Mouse (Mus musculus): ENCODE measurements around the gene Relb. TPM values are rescaled to one million over a fixed set of nuclear protein-coding genes. Genes with fewer than 3 reads are reported as not detected.
"Not testable (repeated sequence)": the region's sequence is repeated elsewhere in the genome, so short reads cannot be mapped to it uniquely, and the experiment has no call there.

The Relb gene
- total RNA-seq, 2 experiments from 2014 or later = 8.3 to 9.3 TPM

- ATAC-seq (ENCODE audit: poor library complexity, severe bottlenecking) = no peak
Observed at GRCm38 (mm10) chr7:19632720-19633119, 3.5 kb upstream of the Relb start.

DNA sequence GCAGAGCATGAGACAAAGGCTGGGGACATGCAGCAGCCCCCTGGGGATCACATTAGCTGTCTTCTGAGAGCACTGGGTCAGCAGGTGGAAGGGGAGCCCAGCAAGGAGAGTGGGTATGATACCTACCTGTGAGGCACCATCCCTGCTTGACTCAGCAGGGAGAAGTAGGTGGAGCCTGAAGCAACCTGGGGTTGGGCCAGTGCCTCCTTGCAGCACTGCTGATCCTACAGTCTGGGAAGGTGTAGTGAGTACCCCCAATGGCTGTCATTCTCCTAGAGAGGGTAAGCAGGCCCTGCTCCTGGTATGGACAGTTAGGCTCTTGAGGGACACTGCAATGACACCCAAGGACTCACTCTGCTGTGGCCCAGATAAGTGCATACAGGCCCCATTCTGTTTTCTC, 3.0 kb upstream of the Relb start:
- ATAC-seq (ENCODE audit: poor library complexity, severe bottlenecking) = no peak

GRCm38 (mm10) chr7:19628536-19629360, 490 bp downstream of the Relb start:
- peak; percentile 86 for ATAC-seq (ENCODE audit: poor library complexity, severe bottlenecking)

GRCm38 (mm10) chr7:19628192-19628535, 1.1 kb downstream of the Relb start:
- ATAC-seq (ENCODE audit: poor library complexity, severe bottlenecking) = no peak

DNA sequence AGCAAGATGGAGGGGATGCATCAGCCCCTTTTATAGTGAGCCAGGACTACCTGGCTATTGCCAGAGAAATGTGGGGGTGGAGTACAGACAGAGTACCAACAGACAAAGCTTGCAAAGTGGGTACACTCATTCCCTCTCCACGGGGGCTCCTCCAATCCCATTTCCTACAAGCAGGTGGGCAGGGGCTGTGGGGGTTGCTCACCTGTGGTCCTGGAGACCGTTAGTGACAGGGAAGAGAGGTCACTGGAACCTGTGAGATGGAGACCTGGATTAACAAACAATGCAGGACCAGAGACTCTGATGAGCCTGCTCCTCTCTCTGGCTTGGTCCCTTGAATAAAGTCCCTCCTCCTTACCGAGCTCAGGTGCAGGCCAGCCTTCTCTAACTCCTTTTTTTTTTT, 1.5 kb downstream of the Relb start:
- no peak for ATAC-seq (ENCODE audit: poor library complexity, severe bottlenecking)

DNA sequence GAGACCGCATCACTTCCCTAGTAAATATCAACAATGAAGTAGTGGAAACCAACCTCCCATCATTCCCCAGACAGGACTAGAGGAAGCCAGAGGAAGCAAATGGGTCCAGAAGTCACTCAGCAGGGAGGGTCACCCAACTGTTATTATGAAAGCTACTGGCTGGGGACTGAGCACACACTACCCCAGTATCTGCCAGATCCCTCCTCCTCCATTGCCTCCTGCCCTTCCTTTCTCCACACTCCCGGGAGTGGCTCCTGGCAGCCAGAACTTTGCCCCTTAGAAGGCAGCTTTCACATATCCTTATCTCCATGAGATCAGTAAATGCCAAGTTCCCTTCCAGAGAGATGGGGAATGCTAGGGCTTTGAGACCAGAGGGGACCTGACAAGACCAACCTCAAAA, 5.8 kb downstream of the Relb start:
- no peak for ATAC-seq (ENCODE audit: poor library complexity, severe bottlenecking)

- no peak for ATAC-seq (ENCODE audit: poor library complexity, severe bottlenecking)
Observed at GRCm38 (mm10) chr7:19622241-19622640, 7.0 kb downstream of the Relb start.

DNA sequence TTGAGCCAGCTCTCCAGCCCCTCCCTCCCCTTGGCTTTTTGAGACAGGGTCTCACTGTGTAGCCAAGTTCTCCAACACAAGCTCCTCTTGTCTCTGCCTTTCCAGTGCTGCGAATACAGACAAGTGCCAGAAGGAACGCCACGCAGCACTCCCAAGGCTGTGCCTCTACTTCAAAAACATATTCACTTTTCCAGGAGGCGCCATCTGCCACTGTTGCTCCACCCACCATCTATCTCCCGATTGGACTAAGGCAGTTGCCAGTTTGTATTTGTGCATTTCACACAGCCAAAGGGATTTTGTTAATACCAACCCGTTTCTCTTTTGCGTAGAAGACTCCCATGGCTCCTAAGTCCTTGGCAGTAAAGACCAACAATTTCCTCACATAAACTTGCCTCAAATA, 8.4 kb downstream of the Relb start:
- no peak for ATAC-seq (ENCODE audit: poor library complexity, severe bottlenecking)

- ATAC-seq (ENCODE audit: poor library complexity, severe bottlenecking) = peak; percentile 92
Observed at GRCm38 (mm10) chr7:19619004-19619801, 10.0 kb downstream of the Relb start.

GRCm38 (mm10) chr7:19615036-19615577, 14.1 kb downstream of the Relb start:
- no peak for ATAC-seq (ENCODE audit: poor library complexity, severe bottlenecking)

DNA sequence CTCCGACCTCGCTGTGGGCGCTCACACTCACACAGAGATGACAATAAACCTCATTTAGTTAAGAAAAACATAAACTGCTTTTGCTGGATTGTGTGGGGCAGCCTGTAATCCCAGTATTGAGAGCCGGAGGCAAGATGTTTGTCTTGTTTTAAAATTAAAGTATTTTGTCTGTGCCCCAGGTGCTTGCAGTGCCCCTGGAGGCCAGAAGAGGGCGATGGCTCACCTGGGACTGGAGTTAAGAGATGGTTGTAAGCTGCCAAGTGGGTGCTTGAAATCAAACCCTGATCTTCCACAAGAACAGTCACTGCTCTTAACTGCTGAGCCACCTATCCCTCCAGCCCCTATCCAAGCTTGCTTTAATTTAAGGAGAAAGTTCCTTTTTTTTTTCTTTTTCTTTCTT, 18.3 kb downstream of the Relb start:
- ATAC-seq (ENCODE audit: poor library complexity, severe bottlenecking) = no peak

DNA sequence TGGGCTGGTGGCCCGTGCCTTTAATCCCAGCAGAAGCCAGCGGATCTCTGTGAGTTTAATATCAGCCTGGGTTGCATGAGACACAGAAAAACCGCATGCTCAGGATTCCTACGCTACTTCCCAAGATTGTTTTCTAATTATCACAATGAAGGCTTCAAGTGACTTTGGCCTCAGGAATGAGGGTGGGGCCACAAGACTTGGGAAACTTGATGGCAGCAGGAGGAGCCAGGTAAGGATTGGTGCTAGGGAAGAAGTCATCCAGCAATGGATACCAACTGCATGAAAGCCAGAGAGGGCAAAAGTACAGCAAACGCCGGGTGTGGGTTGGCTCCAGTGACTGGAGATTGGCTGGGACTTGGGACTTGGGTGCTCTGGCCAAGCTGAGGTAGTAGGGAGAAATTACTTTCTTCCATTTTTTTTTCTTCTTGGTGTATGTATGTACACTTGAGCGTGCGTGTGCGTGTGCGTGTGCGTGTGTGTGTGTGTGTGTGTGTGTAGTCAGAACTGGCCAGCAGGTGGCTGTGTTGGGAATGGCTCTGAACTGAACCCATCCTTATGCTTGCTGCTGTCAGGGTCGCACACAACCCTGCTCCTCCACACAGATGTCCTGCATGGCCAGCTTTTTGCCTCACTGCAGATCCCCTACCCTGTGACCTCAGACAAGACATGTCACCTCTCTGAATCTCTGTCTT, 19.5 kb downstream of the Relb start:
- no peak for ATAC-seq (ENCODE audit: poor library complexity, severe bottlenecking)

- no peak for ATAC-seq (ENCODE audit: poor library complexity, severe bottlenecking)
Observed at GRCm38 (mm10) chr7:19607291-19607690, 21.9 kb downstream of the Relb start.

DNA sequence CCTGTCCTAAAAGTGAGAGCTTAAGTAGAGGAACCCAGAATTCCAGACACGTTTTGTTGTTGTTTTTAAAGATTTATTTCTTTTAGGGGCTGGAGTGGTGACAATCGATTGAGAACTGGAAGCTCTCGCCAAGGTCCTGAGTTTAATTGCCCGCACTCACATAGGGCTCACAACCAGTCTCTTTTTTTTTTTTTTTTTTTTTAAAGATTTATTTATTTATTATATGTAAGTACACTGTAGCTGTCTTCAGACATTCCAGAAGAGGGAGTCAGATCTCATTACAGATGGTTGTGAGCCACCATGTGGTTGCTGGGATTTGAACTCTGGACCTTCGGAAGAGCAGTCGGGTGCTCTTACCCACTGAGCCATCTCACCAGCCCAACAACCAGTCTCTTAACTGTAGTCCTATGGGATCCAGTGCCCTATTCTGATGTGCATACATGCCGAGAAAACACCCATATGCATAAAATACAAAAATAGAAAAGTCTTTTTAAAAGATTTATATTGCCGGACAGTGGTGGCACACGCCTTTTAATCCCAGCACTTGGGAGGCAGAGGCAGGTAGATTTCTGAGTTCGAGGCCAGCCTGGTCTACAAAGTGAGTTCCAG, 24.5 kb downstream of the Relb start:
- not testable (repeated sequence) for ATAC-seq (ENCODE audit: poor library complexity, severe bottlenecking)

- ATAC-seq (ENCODE audit: poor library complexity, severe bottlenecking) = peak; percentile 100
Observed at GRCm38 (mm10) chr7:19603849-19604605, 25.2 kb downstream of the Relb start, which contains the start of gene Clasrp. Clasrp (minus strand) TSS chr7:19604486.

DNA sequence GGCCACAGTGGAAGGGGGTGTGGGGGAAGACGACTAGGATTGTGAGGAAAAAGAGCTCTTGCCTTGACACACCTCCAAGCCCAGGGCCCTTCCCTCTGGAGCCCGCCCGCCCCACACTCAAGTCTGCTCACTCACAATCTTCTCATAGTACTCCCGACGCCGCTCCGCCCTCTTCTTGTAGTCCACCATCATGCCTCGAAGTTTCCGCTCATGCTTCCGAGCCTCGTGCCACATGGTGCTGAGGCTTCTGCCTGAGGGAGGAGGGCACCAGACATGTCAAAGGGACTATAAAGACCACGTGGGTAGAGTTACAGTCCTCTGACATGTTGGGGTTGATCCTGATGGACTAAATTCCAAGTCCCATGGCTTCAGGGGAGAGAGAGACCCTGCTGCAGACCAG, 26.2 kb downstream of the Relb start:
- ATAC-seq (ENCODE audit: poor library complexity, severe bottlenecking) = no peak

DNA sequence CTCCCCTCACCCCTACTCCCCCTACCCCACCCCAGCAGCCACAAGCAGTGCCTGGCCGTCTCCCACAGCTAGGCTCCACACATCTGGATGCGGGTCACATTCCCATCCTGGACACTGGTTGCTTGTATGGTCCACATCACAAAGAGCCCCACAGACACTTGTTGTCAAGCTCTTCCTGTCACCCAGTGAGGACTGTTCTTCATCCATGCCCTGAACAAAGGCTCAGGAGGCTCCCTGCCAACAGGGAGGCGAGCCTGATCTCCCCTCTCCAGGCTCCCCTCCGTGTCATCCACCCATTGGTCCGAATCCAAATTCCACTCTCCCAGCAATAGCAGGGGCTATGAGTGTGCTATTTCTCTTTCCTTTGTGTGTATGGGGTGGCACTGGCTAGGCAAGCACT, 28.7 kb downstream of the Relb start:
- ATAC-seq (ENCODE audit: poor library complexity, severe bottlenecking) = no peak

DNA sequence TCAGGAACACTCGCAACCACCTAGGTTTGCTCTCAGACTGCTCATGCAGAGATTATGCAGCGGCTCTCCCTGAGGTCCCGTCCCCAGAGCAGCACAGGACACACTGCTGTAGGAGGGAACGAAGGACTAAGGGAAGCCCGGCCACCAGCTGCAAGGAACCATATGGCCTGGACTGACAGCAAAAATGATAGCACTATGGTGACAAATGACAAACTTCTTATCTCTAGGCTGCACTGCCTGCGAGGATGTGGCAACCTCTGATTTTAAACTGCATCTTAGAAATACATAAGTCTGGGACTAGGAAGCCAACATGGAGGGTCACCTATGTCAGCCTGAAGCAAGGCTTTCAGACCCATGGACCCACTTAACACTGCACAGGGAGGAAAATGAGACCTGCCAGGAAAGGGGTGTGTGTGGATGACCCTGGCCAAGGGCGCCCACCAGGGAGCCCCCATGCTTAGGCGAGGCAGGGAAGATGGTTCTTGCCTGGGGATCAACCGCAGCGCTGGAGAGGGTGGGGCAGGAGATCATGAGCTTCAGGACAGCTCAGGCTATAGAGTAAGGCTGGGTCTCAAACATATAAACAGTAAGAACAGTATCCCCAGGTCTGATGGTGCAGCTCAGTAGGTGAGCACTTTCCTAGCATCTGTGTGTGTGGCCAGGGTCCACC, 36.0 kb downstream of the Relb start:
- ATAC-seq (ENCODE audit: poor library complexity, severe bottlenecking) = no peak

GRCm38 (mm10) chr7:19589917-19590316, 39.3 kb downstream of the Relb start:
- peak; percentile 93 for ATAC-seq (ENCODE audit: poor library complexity, severe bottlenecking)

- ATAC-seq (ENCODE audit: poor library complexity, severe bottlenecking) = peak; percentile 50
Observed at GRCm38 (mm10) chr7:19589207-19589606, 40.0 kb downstream of the Relb start.
